Mouse (Mus musculus): Measurements from ENCODE around the gene Zfp945. TPM values are rescaled to one million over a fixed set of nuclear protein-coding genes. Genes with fewer than 3 reads are reported as not detected.

Zfp945 gene
- 28.6 and 31.6 TPM in 2 replicates for polyA plus RNA-seq (2015; fragmentation: Nextera tagmentation; extraction: Ambion mirVana)

DNA sequence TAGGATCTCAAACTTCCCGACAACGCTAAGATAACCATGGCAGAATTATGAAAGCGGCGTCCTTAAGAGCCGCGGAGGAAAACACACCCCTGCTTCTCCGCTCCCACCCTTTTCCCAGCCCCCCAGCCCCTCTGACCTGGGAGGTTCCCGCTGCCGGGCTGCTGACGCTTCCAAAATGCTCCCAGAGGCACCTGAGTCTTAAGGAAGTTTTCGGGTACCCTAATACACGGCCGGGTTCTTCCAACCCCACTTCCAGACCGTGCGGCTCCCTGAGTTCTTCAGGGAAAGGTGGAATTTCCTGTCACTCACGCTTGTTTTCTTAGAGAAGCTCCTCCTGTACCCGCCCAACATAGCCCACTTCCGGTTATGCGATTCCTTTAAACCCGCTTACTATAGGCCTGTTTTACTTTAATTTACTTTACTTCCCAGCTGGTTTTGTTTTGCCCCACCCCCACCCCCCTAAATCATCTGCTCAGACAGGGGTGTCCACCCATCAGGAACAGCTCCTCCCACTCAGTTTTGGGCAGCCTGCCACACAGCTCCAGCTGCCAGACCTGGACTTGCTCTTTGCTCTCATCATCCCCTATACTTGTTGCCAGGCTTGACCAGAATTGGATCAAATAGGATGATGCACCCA lies at the start of gene Zfp945:
Gene Zfp945 (minus strand): TSS at position 290 of the 637 bp plus-strand sequence.

Other genes starting within 250 kb of the Zfp945 start
- not detected in 2 replicates for gene Vmn2r113, start 75.8 kb upstream of the Zfp945 start, polyA plus RNA-seq (2015; fragmentation: Nextera tagmentation; extraction: Ambion mirVana)
- not detected in 2 replicates for gene Vmn2r-ps130, start 194.0 kb upstream of the Zfp945 start, polyA plus RNA-seq (2015; fragmentation: Nextera tagmentation; extraction: Ambion mirVana)